In the genomic region with DNA sequence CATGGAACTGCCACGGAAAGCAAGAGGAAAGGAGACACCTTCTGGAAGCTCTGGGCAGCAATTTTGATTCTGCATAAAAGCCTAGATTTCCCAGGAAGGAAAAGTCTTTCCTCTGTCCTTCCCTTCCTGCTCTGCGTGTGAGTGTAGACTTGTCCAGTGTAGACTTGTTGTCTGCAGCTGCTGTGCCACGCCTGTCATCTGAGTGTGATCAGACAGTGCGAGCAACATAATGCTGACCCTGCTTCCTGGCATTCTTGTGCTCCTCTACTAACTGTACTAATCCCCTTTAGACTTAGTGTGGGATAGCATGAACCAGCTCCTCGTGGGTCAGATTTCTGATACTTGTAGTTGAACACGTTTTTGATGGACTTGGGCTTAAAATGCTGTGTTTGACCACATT, we compare ENCODE assay signal across 19 mouse cellular contexts.
DNase-seq lines count a peak whose midpoint lies in the region; ATAC-seq and TF ChIP-seq lines count a peak whose summit lies in the region.
"Had no signal": no experiment of that assay in that cellular context is flagged by ENCODE, and none has a peak within 500 bp of the region (broad histone marks: within the 10 kb centered on the region; RNA-seq: fewer than 3 reads in every experiment).

No protein-coding gene starts in this region.

- H3K4me2 ChIP-seq in hindbrain, embryonic 12.5 days (replicated peaks), result no peak overlapping the region
- no peak overlapping the region for H3K4me2 ChIP-seq in myocyte (ENCODE audit: low read depth)
- H3K4me2 ChIP-seq: heart, embryonic 13.5 days; hindbrain, embryonic 15.5 days had no signal

- no peak overlapping the region for H3K4me3 ChIP-seq in hindbrain, embryonic 12.5 days
- no peak overlapping the region for H3K4me3 ChIP-seq in hindbrain, embryonic 10.5 days
- H3K4me3 ChIP-seq in left cerebral cortex, adult 2 months, result no peak overlapping the region
- no peak overlapping the region for H3K4me3 ChIP-seq in C2C12 (ENCODE audit: insufficient read depth, poor library complexity, severe bottlenecking)
- H3K4me3 ChIP-seq in myocyte, result no peak overlapping the region
- H3K4me3 ChIP-seq: gastrocnemius, adult 2 months; heart, embryonic 13.5 days; hindbrain, embryonic 15.5 days had no signal

- H3K9me3 ChIP-seq in hindbrain, embryonic 12.5 days (replicated peaks), result no peaks in the 10 kb centered on the region
- no peaks in the 10 kb centered on the region for H3K9me3 ChIP-seq in hindbrain, embryonic 10.5 days
- H3K9me3 ChIP-seq: G1E; heart, embryonic 13.5 days; hindbrain, embryonic 15.5 days had no signal

- no peaks in the 10 kb centered on the region for H3K79me3 ChIP-seq in C2C12 (ENCODE audit: low read depth)

- 81% methylated on average over 6 of the region's 6 CpGs for WGBS in hindbrain, embryonic 12.5 days
- 77% methylated on average over 6 of the region's 6 CpGs for WGBS in hindbrain, embryonic 10.5 days

- peak; percentile 9; the same call in 1 of the 2 replicates for TF ChIP-seq CTCF in left cerebral cortex, adult 2 months (IDR thresholded peaks at IDR 0.05)
- TF ChIP-seq CTCF in C2C12 (IDR thresholded peaks at IDR 0.05; ENCODE audit: control insufficient read depth, insufficient read depth, insufficient read length), result no peak

- intact Hi-C loops in left cerebral cortex, adult 2 months (cut with DNase I), result no loop called here
- intact Hi-C loops in left cerebral cortex, postnatal 4 days (cut with DNase I), result loop anchor here (10.0 kb wide), 1 partner anchor 261 kb away; a partner anchor contains a TSS

- no peak for ATAC-seq in hindbrain, embryonic 12.5 days (ENCODE audit: low FRiP score)
- ATAC-seq: CD4-positive, CD25-positive, alpha-beta regulatory T cell, adult 4 months; forebrain, embryonic 16.5 days; inflammation-experienced regulatory T-cells, adult 6 months had no signal

- H3K79me2 ChIP-seq in C2C12 (ENCODE audit: control insufficient read depth, insufficient read depth) (no peaks in the 10 kb centered on the region), myocyte (ENCODE audit: control insufficient read depth, insufficient read depth) (no peaks in the 10 kb centered on the region)

- peaks cover 18% of the 10 kb centered on the region for H3K4me1 ChIP-seq in hindbrain, embryonic 12.5 days
- peaks cover 15% of the 10 kb centered on the region for H3K4me1 ChIP-seq in hindbrain, embryonic 10.5 days (replicated peaks)

- H3K9ac ChIP-seq in hindbrain, embryonic 12.5 days, result no peak overlapping the region
- H3K9ac ChIP-seq: heart, embryonic 13.5 days; hindbrain, embryonic 15.5 days had no signal

- DNase-seq in hindbrain, embryonic 10.5 days (ENCODE audit: low spot score), result no peak
- DNase-seq in left cerebral cortex, adult 2 months (ENCODE audit: extremely low spot score in 1 of 2, low spot score in 2 of 2), result no peak
- no peak for DNase-seq in left cerebral cortex, postnatal 4 days
- DNase-seq: adrenal gland, adult 8-10 months; adrenal gland, postnatal 36 days; cerebellum, adult 2 months; cerebellum, postnatal 10 days; gastrocnemius, adult 2 months; gastrocnemius, postnatal 25 days; heart, postnatal 4 days had no signal

- TF ChIP-seq POLR2A in myocyte (IDR thresholded peaks at IDR 0.05; ENCODE audit: insufficient read length, low read depth), result no peak

- 0 out of 2 replicates have a peak overlapping the region, but pooled peaks have one; percentile 35 for H3K27ac ChIP-seq in hindbrain, embryonic 12.5 days
- H3K27ac ChIP-seq in hindbrain, embryonic 10.5 days, result no peak overlapping the region
- no peak overlapping the region for H3K27ac ChIP-seq in left cerebral cortex, adult 2 months
- H3K27ac ChIP-seq: gastrocnemius, adult 2 months; heart, embryonic 13.5 days; hindbrain, embryonic 15.5 days had no signal

- no peaks in the 10 kb centered on the region for H3K27me3 ChIP-seq in hindbrain, embryonic 12.5 days
- H3K27me3 ChIP-seq in hindbrain, embryonic 10.5 days (ENCODE audit: insufficient read depth, poor library complexity, severe bottlenecking), result no peaks in the 10 kb centered on the region
- no peaks in the 10 kb centered on the region for H3K27me3 ChIP-seq in C2C12 (ENCODE audit: control insufficient read depth, insufficient read depth, insufficient read length)
- H3K27me3 ChIP-seq in myocyte (ENCODE audit: control insufficient read depth, insufficient read depth, insufficient read length), result no peaks in the 10 kb centered on the region
- H3K27me3 ChIP-seq: heart, embryonic 13.5 days; hindbrain, embryonic 15.5 days had no signal

- no peak overlapping the region for H3ac ChIP-seq in C2C12 (ENCODE audit: control insufficient read depth, insufficient read length, low read depth)
- no peak overlapping the region for H3ac ChIP-seq in myocyte (ENCODE audit: control insufficient read depth, insufficient read length)

- H3K36me3 ChIP-seq in hindbrain, embryonic 12.5 days, result no peaks in the 10 kb centered on the region
- no peaks in the 10 kb centered on the region for H3K36me3 ChIP-seq in hindbrain, embryonic 10.5 days
- H3K36me3 ChIP-seq in C2C12 (ENCODE audit: control insufficient read depth, insufficient read depth) (no peaks in the 10 kb centered on the region), myocyte (ENCODE audit: control insufficient read depth, insufficient read depth) (no peaks in the 10 kb centered on the region)
- H3K36me3 ChIP-seq: G1E; heart, embryonic 13.5 days; hindbrain, embryonic 15.5 days had no signal

TF ChIP-seq in C2C12, 6 proteins besides CTCF, POLR2A, EP300 and RAD21:
- TF ChIP-seq MYOD1 (IDR thresholded peaks at IDR 0.05; ENCODE audit: control insufficient read depth, insufficient read length, low read depth), result peak; percentile 58
- no peak for TF ChIP-seq MAX (IDR thresholded peaks at IDR 0.05)

TF ChIP-seq in myocyte, 11 proteins besides CTCF, POLR2A, EP300 and RAD21:
- TF ChIP-seq CEBPB (IDR thresholded peaks at IDR 0.05; ENCODE audit: insufficient read depth, poor library complexity, severe bottlenecking) (no peak), TCF3 (IDR thresholded peaks at IDR 0.05; ENCODE audit: insufficient read length, low read depth) (no peak), MYOD1 (IDR thresholded peaks at IDR 0.05; ENCODE audit: control insufficient read depth in 1 of 3, insufficient read length in 2 of 3, low read depth in 2 of 3) (peak in 2 of 3 experiments; percentile 82 to 84), MYOG (IDR thresholded peaks at IDR 0.05; ENCODE audit: control insufficient read depth in 1 of 3, insufficient read depth in 1 of 3, insufficient read length in 2 of 3, low read depth in 2 of 3) (peak in 2 of 3 experiments; percentile 4 to 75)
TF ChIP-seq in myocyte: peak in this region for 2.
